In the genomic region with DNA sequence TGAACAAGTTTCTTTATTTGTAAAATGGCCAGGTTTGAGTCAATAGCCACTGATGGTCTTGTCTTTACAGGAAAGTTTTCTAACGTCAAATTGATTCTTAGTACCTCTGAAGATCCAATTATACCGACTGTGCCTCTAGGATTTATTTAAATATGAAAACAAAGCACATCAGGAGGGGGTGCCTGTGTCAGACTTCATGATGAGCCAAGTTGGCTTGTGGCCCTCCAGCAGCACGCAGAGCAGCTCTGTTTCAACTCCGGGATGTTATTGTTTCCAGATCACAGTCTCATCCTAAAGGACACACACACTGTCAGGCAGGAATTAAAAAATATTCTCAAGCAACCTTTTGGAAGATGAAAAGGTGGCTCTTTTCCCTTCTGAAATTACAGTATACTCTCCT, we compare ENCODE assay signal across 12 mouse cellular contexts.
DNase-seq lines count a peak whose midpoint lies in the region; ATAC-seq and TF ChIP-seq lines count a peak whose summit lies in the region.
"Had no signal": no experiment of that assay in that cellular context is flagged by ENCODE, and none has a peak within 500 bp of the region (broad histone marks: within the 10 kb centered on the region; RNA-seq: fewer than 3 reads in every experiment).

No protein-coding gene starts in this region.

- no peak overlapping the region for H3K4me2 ChIP-seq in forebrain, postnatal 0 days (ENCODE audit: low read depth)
- H3K4me2 ChIP-seq: liver, embryonic 11.5 days had no signal

- H3K9ac ChIP-seq in forebrain, postnatal 0 days, result no peak overlapping the region

- no peak for DNase-seq in frontal cortex, postnatal 25 days (ENCODE audit: low spot score in 2 of 2)
- peak; percentile 4 for DNase-seq in lung, postnatal 14 days
- no peak for DNase-seq in lung, postnatal 4 days
- peak; percentile 57 to 58 for DNase-seq in cerebellum, adult 18-20 months
- peak; percentile 56 for DNase-seq in forebrain, postnatal 0 days
- no peak for DNase-seq in adrenal gland, postnatal 4 days (ENCODE audit: low spot score in 2 of 2)
- DNase-seq in B cell, adult 2 months, result no peak
- DNase-seq: kidney, adult 11 months; kidney, postnatal 4 days; thymus, postnatal 4 days had no signal

- no peak overlapping the region for H3K27ac ChIP-seq in forebrain, postnatal 0 days (ENCODE audit: low read depth, low read length)

- H3K4me1 ChIP-seq in forebrain, postnatal 0 days (ENCODE audit: insufficient read depth), result 0 out of 2 replicates have a peak, but pooled peaks cover 6% of the 10 kb centered on the region

- H3K36me3 ChIP-seq in forebrain, postnatal 0 days (ENCODE audit: insufficient read depth), result no peaks in the 10 kb centered on the region

- no peak for TF ChIP-seq CTCF in forebrain, postnatal 0 days (IDR thresholded peaks at IDR 0.05; ENCODE audit: low read depth)

- H3K27me3 ChIP-seq in forebrain, postnatal 0 days (ENCODE audit: insufficient read depth, low read length), result no peaks in the 10 kb centered on the region

- WGBS in forebrain, postnatal 0 days, result 11% methylated on average over 4 of the region's 4 CpGs

- H3K9me3 ChIP-seq in forebrain, postnatal 0 days (ENCODE audit: low read length), result no peaks in the 10 kb centered on the region

- no peak overlapping the region for H3K4me3 ChIP-seq in forebrain, postnatal 0 days (ENCODE audit: low read depth, low read length)

- peak; percentile 45; the same call in 1 of the 2 replicates for ATAC-seq in frontal cortex, adult (ENCODE audit: low TSS enrichment)
- peak; percentile 72 for ATAC-seq in forebrain, postnatal 0 days

Comparison
In these comparisons a context has a peak if more than half of its experiments do, and no peak if none do; other contexts are left out.
1. DNase-seq: peak in lung, postnatal 14 days (single experiment), cerebellum, adult 18-20 months (2 of 2) and forebrain, postnatal 0 days (single experiment); none in frontal cortex, postnatal 25 days (0 of 2), lung, postnatal 4 days (0 of 2), adrenal gland, postnatal 4 days (0 of 2) and B cell, adult 2 months (0 of 2).